Mouse (Mus musculus): Measurements from ENCODE around the gene Cd200r2.

DNA sequence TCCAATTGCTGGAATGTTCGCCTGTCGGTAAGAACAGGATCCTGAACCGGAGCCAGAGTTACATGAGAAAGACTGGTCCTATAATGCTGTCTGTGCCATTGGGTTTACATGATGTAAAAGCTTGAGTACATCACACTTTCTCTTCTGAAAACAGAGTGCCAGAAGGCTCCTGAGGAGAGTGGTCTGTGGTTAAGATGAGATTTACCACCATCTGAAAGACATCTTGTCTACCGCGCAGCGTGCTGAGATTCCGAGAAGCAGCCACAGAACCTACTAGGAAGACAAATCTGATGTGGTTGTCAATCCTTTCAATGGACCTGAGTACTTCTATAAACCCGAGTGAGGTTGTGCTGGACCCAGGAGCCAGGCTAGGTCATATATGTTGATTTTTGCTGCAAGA, 98.5 kb downstream of the Cd200r2 start:
- TF ChIP-seq CTCF (IDR thresholded peaks at IDR 0.05; ENCODE audit: low read depth) (no peak), EP300 (IDR thresholded peaks at IDR 0.05; ENCODE audit: low read depth) (no peak)
